Mouse (Mus musculus): ENCODE measurements at regions not wholly inside any gene's neighbourhood (a gene's known extent, or its start where the extent isn't known, plus 50 kb on each side); places are given as distances from the start of the nearest gene placed in this dataset.

GRCm38 (mm10) chr6:58752496-58752895 lies 78.8 kb upstream of the Herc3 start:
- no peak for DNase-seq

GRCm38 (mm10) chr6:58756309-58757015 lies 74.8 kb upstream of the Herc3 start:
- no peak for DNase-seq

- no peak for DNase-seq
Measured at GRCm38 (mm10) chr6:58757339-58757738, 73.9 kb upstream of the Herc3 start.

- peak; percentile 70 for DNase-seq
Measured at GRCm38 (mm10) chr6:58770654-58771218, 60.5 kb upstream of the Herc3 start.

- peak; percentile 38 for DNase-seq
Measured at GRCm38 (mm10) chr6:58772014-58772413, 59.3 kb upstream of the Herc3 start.

Data from lung, postnatal 10 days (tissue).